Mouse (Mus musculus): Measurements from ENCODE around the gene Hip1r.

DNA sequence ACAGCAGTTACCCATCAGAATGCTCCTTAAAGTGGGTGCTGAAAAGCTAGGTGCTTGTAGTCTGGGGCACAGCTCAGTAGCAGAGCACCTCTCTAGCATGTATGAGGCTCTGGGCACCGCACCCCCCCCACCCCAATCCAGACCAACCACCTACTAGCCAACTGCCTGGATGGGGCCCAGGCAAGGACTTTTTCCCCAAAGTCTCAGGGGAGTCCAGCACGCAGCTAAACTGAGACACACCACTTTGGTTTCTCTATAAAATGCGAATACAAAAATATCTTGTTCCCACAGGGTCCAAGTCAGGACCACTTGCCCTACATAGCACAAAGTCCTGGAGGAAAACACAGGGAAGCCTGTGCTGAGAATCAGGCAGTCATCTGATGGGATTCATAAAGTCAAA is 40.8 kb downstream of the Hip1r start:
- TF ChIP-seq CTCF (IDR thresholded peaks at IDR 0.05; ENCODE audit: low read depth, low read length) (no peak), POLR2A (IDR thresholded peaks at IDR 0.05; ENCODE audit: extremely low read depth, insufficient read depth, low read length) (no peak)

Measured in liver, adult 2 months (tissue).